ENCODE assay signal across 11 mouse cellular contexts in genomic region chr15:88999124-88999523, GRCm38 (mm10). TPM values are rescaled to one million over a fixed set of nuclear protein-coding genes. Genes with fewer than 3 reads are reported as not detected.
DNase-seq lines count a peak whose midpoint lies in the region; ATAC-seq and TF ChIP-seq lines count a peak whose summit lies in the region.
"Had no signal": no experiment of that assay in that cellular context is flagged by ENCODE, and none has a peak within 500 bp of the region (broad histone marks: within the 10 kb centered on the region; RNA-seq: fewer than 3 reads in every experiment).

No protein-coding gene starts in this region.

- H3K27ac ChIP-seq in liver, embryonic 14.5 days, result no peak overlapping the region
- no peak overlapping the region for H3K27ac ChIP-seq in liver, embryonic 11.5 days (ENCODE audit: low read depth, low read length)
- H3K27ac ChIP-seq: liver, embryonic 15.5 days had no signal

- ATAC-seq in liver, embryonic 14.5 days (ENCODE audit: insufficient read depth), result no peak
- ATAC-seq in liver, embryonic 11.5 days (replicated peaks; ENCODE audit: low FRiP score), result no peak

- intact Hi-C loops in heart, postnatal 10 days (cut with DNase I), result loop anchor here (5.0 kb wide), 1 partner anchor 172 kb away; no protein-coding TSS in a partner anchor

- no peak overlapping the region for H3K4me3 ChIP-seq in liver, embryonic 14.5 days (ENCODE audit: insufficient read depth in 1 of 2, low read depth in 2 of 2, low read length in 2 of 2)
- no peak overlapping the region for H3K4me3 ChIP-seq in liver, embryonic 11.5 days (ENCODE audit: low read depth, low read length)
- H3K4me3 ChIP-seq: liver, embryonic 15.5 days had no signal

- H3K36me3 ChIP-seq in liver, embryonic 14.5 days (replicated peaks; ENCODE audit: control insufficient read depth, insufficient read depth, low read depth), result no peaks in the 10 kb centered on the region
- no peaks in the 10 kb centered on the region for H3K36me3 ChIP-seq in liver, embryonic 11.5 days (ENCODE audit: control insufficient read depth, insufficient read depth, low read length)
- H3K36me3 ChIP-seq: liver, embryonic 15.5 days had no signal

- H3K4me2 ChIP-seq in liver, embryonic 14.5 days (ENCODE audit: low read depth), result no peak overlapping the region
- H3K4me2 ChIP-seq in liver, embryonic 11.5 days, result no peak overlapping the region
- H3K4me2 ChIP-seq: liver, embryonic 15.5 days had no signal

- H3K9me3 ChIP-seq in liver, embryonic 14.5 days (ENCODE audit: control insufficient read depth, low read length), result no peaks in the 10 kb centered on the region
- H3K9me3 ChIP-seq in liver, embryonic 11.5 days (ENCODE audit: control insufficient read depth, low read length), result no peaks in the 10 kb centered on the region
- H3K9me3 ChIP-seq: liver, embryonic 15.5 days had no signal

- DNase-seq in heart, postnatal 10 days, result peak; percentile 26 to 33
- DNase-seq in heart, adult 11 months, result no peak
- DNase-seq in liver, embryonic 14.5 days (ENCODE audit: low read depth in 3 of 3, low spot score in 3 of 3), result no peak
- no peak for DNase-seq in liver, embryonic 11.5 days (ENCODE audit: low spot score)
- DNase-seq in brain, adult 2 months (ENCODE audit: low read depth, low spot score), result peak; percentile 14
- peak; percentile 27 for DNase-seq in lung, postnatal 25 days (ENCODE audit: low spot score)
- no peak for DNase-seq in frontal cortex, postnatal 14 days (ENCODE audit: low spot score in 2 of 2)
- DNase-seq: gastrocnemius, postnatal 14 days; thymus, postnatal 36 days had no signal

- TF ChIP-seq CTCF in liver, embryonic 14.5 days (IDR thresholded peaks at IDR 0.05; ENCODE audit: low read depth), result peak; percentile 23

- no peak for TF ChIP-seq EP300 in liver, embryonic 14.5 days (IDR thresholded peaks at IDR 0.05; ENCODE audit: low read depth)

- H3K9ac ChIP-seq in liver, embryonic 14.5 days (replicated peaks), result no peak overlapping the region
- no peak overlapping the region for H3K9ac ChIP-seq in liver, embryonic 11.5 days (ENCODE audit: low read depth, low read length)
- H3K9ac ChIP-seq: liver, embryonic 15.5 days had no signal

- H3K27me3 ChIP-seq in liver, embryonic 14.5 days (ENCODE audit: control insufficient read depth, insufficient read depth, low read length), result no peaks in the 10 kb centered on the region
- no peaks in the 10 kb centered on the region; the same call in 1 of the 2 replicates for H3K27me3 ChIP-seq in liver, embryonic 11.5 days (replicated peaks; ENCODE audit: control insufficient read depth, insufficient read depth, low read length)
- H3K27me3 ChIP-seq: liver, embryonic 15.5 days had no signal

- no peaks in the 10 kb centered on the region for H3K4me1 ChIP-seq in liver, embryonic 14.5 days (replicated peaks; ENCODE audit: control insufficient read depth in 2 of 2, insufficient read depth in 2 of 2, low read length in 1 of 2)
- H3K4me1 ChIP-seq in liver, embryonic 11.5 days (replicated peaks; ENCODE audit: control insufficient read depth, insufficient read depth, low read length), result no peaks in the 10 kb centered on the region
- H3K4me1 ChIP-seq: liver, embryonic 15.5 days had no signal

- WGBS in liver, embryonic 14.5 days (ENCODE audit: insufficient replicate concordance), result 34% methylated on average over 2 of the region's 2 CpGs
- 70% methylated on average over 2 of the region's 2 CpGs for WGBS in liver, embryonic 11.5 days

RNA-seq across cellular contexts. Expression of gene Mov10l1, which starts 16.4 kb away (rescaled TPM):
- 10 to 100 TPM; 80.4 to 85.6 TPM for total RNA-seq in heart, postnatal 10 days (2021)
- not detected in 2 replicates for polyA plus RNA-seq in liver, embryonic 14.5 days (2012; rRNA removed)
- polyA plus RNA-seq in liver, embryonic 14.5 days (2014; fragmentation: Nextera tagmentation; extraction: Ambion mirVana), result not detected in 2 replicates
- 0.18 and 0.65 TPM in 2 replicates for polyA plus RNA-seq in liver, embryonic 11.5 days (2014; fragmentation: Nextera tagmentation; extraction: Ambion mirVana)
- total RNA-seq: gastrocnemius, postnatal 14 days; layer of hippocampus, adult 18-20 months had no signal
- polyA plus RNA-seq: liver, embryonic 15.5 days had no signal

RNA-seq across cellular contexts. Expression of gene Mlc1, which starts 20.3 kb away (rescaled TPM):
- total RNA-seq in heart, postnatal 10 days (2021), result not detected
- polyA plus RNA-seq in liver, embryonic 14.5 days (2012; rRNA removed), result 0.02 TPM in 1 of 2 replicates, not detected in the other
- 0.13 TPM in 1 of 2 replicates, not detected in the other for polyA plus RNA-seq in liver, embryonic 14.5 days (2014; fragmentation: Nextera tagmentation; extraction: Ambion mirVana)
- polyA plus RNA-seq in liver, embryonic 11.5 days (2014; fragmentation: Nextera tagmentation; extraction: Ambion mirVana), result not detected in 2 replicates
- polyA plus RNA-seq: liver, embryonic 15.5 days had no signal

RNA-seq across cellular contexts. Expression of gene Ttll8, which starts 44.9 kb away (rescaled TPM):
- total RNA-seq in heart, postnatal 10 days (2021), result not detected
- not detected in 2 replicates for polyA plus RNA-seq in liver, embryonic 14.5 days (2012; rRNA removed)
- polyA plus RNA-seq in liver, embryonic 14.5 days (2014; fragmentation: Nextera tagmentation; extraction: Ambion mirVana), result not detected in 2 replicates
- polyA plus RNA-seq in liver, embryonic 11.5 days (2014; fragmentation: Nextera tagmentation; extraction: Ambion mirVana), result not detected in 2 replicates
- total RNA-seq: gastrocnemius, postnatal 14 days had no signal
- polyA plus RNA-seq: liver, embryonic 15.5 days had no signal

Comparison
In these comparisons a context has a peak if more than half of its experiments do, and no peak if none do; other contexts are left out.
1. DNase-seq: peak in heart, postnatal 10 days (2 of 2), brain, adult 2 months (single experiment) and lung, postnatal 25 days (single experiment); none in heart, adult 11 months (single experiment), liver, embryonic 14.5 days (0 of 3), liver, embryonic 11.5 days (single experiment) and frontal cortex, postnatal 14 days (0 of 2).